Mouse (Mus musculus) cerebellum, adult 9-10 months (tissue): ENCODE measurements around the gene Fndc3b.

Experiments used
- DNase-seq: peaks from one replicate; pipeline ENCODE4 v3.0.0; 2022

Fndc3b gene

GRCm38 (mm10) chr3:27663221-27663620, 47.9 kb downstream of the Fndc3b start:
- DNase-seq = no peak

- no peak for DNase-seq
These were observed 52.8 kb downstream of the Fndc3b start for GRCm38 (mm10) chr3:27658198-27658763.

- no peak for DNase-seq
These were observed 54.2 kb downstream of the Fndc3b start for GRCm38 (mm10) chr3:27656764-27657390.

- no peak for DNase-seq
These were observed 55.4 kb downstream of the Fndc3b start for GRCm38 (mm10) chr3:27655673-27656072.

- no peak for DNase-seq
These were observed 56.1 kb downstream of the Fndc3b start for GRCm38 (mm10) chr3:27655042-27655441.

DNA sequence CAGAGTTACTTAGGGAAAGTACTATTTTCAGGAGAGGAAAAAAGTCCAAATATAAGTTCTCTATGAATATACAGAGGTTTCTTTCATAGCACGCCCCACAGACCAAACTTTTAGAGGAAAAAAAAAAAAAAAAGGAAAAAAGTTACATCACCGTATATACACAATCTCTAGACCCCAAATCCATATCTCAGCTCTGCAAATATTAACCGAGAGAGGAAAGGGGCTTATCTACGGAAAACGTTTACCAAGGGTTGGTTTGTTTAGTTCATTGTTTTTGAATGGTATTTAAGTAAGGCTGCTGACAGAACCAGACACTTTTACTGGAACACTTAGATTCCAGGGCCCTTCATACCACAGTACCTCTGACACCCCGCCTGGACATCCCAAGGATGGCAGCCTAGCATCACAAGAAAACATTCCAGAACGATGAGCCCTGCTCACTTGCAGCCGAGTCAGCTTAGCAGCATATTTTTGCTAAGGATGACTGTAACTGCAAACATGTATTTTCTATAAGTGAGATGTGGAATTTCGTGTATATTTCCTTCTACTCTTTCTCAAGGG, 58.6 kb downstream of the Fndc3b start:
- no peak for DNase-seq

GRCm38 (mm10) chr3:27651731-27652130, 59.4 kb downstream of the Fndc3b start:
- DNase-seq = no peak

DNA sequence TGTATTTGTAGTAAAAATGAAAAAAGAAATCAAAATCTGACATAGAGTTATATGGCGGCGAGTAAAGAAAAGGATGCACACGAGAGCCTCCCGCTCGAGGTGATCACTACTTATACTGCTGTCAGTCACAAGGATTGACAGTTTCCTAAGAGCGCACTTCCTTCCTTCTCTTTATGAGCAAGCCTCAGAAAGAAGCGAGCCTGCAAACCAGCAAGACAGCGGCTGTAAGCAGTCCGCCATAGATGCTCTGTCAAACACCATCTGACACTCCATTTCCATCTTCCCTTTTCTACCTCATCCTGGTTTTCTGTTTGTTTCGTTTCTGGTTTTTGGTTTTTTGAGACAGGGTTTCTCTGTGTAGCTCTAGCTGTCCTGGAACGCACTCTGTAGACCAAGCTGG, 61.0 kb downstream of the Fndc3b start:
- no peak for DNase-seq

DNA sequence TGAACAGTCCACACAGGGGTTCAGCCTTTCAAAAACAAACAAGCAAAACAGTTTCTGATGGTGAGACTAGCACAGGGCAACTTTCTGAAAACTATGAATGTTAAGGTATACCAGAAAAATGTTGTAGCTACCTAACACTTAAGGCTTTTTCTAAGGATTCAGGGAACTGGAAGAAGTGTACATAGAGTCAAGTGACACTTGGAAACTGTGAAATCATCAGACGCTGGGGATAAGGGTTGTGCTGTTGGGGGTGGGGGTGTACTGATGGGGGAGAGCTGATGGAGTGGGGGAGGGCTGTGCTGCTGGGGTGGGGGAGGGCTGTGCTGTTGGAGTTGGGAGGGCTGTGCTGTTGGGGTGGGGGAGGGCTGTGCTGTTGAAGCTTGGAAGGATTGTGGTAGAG, 61.8 kb downstream of the Fndc3b start:
- DNase-seq = no peak

GRCm38 (mm10) chr3:27642381-27642780, 68.7 kb downstream of the Fndc3b start:
- DNase-seq = no peak

GRCm38 (mm10) chr3:27639701-27640100, 71.4 kb downstream of the Fndc3b start:
- no peak for DNase-seq

DNA sequence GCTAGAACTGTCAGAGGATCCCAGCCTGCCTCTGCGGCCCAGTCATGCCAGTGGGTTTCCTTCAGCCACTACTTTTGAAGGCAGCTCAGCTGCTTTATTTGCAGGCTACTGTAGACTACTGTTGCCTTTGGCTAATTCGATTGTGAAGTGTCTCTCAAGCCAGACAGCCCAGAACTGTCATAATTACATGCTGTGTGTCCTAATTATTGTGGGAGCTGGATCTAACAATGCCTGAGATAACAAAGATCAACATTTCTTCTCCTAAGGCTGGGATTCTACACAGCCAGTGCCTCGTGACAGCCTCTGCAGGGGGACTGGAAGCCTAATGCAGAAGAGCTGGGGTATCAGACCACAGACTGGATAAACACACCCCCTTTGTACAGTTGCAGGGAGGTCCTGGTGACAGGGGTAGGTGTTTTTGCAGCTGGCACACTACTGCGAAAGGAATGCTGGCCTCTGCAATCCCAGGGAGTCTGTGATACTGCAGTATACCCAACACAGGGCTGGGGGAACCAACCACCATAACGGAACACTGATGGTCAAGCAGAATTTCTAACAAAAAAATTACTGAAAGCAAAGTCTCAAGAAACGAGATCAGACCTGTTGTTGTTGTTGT, 74.0 kb downstream of the Fndc3b start:
- no peak for DNase-seq

DNA sequence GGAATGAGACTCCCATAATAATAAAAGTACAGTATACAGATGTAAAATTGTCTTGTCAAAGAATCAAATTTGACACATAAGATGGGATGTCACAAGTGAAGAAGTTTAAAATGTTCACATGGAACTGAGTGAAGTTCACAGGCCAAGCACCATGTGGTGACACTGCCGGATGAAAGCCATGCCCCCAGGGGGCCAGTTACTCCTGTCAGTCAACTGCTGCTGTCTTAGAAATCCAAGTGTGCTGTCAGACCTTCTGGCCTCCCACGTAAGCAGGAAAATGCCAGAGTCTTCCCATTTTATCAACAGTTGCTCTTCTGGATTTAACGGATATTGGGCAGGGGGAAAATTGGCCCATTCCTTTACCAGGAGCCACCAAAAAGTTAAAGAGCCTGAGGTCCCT, 75.3 kb downstream of the Fndc3b start:
- no peak for DNase-seq

DNA sequence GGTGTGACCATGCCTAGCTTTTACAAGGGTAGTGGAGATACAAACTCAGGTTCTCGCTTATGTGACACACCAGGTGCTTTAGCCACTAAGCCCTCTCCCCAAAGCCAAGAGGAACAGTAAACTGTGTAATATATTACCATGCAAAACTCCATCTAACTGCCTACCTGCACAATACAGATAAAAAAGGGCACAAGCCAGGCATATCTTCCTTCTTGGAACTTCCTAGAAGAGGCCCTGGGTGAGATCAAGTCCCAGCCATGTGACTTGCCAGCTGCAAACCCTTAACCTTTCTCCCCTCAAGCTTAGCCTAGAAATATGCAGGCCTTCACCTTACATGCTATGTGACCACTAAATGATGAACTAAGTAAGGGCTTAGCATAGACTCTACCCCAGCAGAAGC, 78.2 kb downstream of the Fndc3b start:
- DNase-seq = no peak

GRCm38 (mm10) chr3:27631112-27631511, 80.0 kb downstream of the Fndc3b start:
- DNase-seq = no peak

DNA sequence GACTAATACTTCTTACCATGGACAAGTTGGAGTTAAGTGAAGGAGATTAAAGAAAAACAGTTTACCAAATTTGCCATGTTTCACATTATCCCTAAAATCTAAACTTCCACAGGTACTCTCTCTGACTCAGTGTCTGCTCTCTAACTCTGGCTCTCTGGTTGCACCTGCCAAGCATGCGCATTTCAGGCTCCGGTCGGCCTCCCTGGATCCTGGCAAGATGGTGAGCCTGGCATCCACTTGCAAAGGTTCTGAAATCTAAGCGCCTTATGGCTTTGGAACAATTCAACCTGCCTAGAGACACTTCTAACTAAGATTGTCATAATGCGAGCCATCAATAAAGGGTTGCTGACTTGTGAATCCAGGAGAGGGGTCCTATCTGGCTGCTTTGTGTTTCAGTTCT, 81.4 kb downstream of the Fndc3b start:
- DNase-seq = no peak

- DNase-seq = no peak
These were observed 84.8 kb downstream of the Fndc3b start for GRCm38 (mm10) chr3:27626301-27626700.

DNA sequence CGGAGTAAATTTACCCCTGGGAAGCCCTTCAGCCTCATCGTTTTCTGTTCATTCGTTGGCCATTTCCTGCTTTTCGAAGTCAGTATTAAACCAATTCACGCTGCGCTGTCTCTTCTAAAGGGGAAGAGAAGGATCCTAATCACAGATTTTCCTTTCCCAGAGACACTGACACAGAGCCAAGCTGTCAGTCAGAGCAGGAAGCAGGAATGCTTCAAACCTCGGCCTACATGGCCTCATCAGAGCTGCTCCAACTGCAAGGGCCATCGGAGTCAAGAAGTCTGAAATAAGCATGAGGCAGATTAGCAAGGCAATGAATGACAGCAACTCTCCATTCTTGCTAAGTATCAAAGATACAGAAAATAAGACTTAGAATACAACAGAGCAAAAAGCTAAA, 85.5 kb downstream of the Fndc3b start:
- DNase-seq = no peak

DNA sequence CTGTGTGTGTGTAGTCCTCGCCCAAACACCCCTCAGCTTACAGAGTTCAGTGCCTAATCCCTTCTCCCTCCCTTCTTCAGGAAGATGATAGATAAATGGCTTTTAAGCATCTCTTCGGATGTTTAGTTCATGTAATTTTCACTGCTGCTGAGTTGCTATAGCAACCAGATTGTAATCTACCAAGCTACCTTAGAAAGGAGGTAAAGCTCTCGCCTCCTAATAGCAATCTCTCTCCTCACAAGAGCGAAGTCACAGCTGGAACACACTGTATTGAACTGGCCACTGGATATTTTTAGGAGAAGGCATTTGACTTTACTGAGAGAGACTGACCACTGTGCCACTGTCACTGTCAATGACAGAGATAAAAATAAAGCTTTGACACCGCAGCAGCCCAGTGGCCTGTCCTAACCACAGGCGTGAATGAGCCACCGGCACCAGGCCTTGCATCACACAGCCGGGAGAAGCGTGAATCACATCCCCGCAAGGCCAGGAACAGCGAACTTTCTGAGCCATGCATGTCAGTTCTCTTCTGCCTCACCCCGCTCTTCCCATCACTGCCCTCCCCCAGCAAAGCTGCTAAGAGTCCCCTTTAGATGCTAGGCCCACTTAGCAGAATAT, 86.0 kb downstream of the Fndc3b start:
- DNase-seq = no peak

DNA sequence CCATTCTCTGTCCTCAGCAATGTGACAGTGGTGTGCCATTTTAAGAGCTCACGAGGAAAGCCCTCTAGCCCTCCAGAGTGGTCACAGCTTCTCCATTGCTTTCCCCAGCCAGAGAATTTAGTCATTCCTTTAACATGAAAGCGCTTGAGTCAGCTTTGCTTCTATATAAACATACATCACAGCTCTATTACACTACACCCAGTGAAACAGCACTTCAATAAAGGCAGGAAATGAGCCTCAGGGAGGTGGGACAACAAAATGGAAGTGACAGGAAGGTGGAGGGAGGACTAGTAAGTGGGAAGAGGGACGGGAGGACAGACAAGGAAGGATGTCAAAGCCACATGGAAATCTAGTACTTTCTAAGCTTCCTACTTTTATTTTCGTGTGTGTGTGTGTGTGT, 88.7 kb downstream of the Fndc3b start:
- no peak for DNase-seq

GRCm38 (mm10) chr3:27621176-27621575, 89.9 kb downstream of the Fndc3b start:
- no peak for DNase-seq

- DNase-seq = no peak
These were observed 93.4 kb downstream of the Fndc3b start for GRCm38 (mm10) chr3:27617733-27618132.

DNA sequence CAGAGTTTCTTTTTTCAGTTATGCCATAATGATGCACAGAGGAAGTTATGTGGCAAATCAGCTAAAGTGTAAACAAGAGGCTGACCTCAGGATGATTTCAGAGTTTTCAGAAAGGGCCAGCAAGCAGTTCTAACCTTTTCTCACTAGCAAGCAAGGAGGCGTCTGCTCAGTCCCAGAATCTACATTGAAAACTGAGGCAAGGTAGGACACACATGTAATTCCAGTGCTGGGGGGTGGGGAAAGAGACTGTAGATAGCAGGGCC, 93.9 kb downstream of the Fndc3b start:
- DNase-seq = no peak
